Mouse (Mus musculus) frontal cortex, postnatal 36 days (tissue): ENCODE data around the gene Kcnd2.

Experiments
- DNase-seq, 2 experiments: peaks; one replicate each; pipeline ENCODE4 v3.0.0; 2022; ENCODE audit warnings: low spot score in 2 of 2

The Kcnd2 gene

DNA sequence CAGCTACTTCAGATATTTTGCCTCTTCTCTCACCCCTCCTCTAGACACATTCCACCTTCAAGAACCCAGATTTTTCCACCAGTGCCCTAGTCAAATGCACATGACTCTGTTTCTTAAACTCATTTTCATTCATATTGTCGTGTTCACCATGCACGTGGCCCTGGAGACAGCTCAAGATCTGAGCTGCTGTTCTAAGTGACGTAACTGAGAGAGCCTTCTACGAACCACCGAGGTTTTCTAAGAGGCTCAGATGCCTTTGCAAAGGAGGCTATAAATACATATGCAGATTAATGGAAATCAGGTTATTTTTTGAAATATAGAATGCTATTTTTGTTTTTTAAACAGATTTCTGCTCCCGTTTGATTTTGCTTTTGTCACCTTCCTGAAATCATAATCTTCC lies 202.9 kb downstream of the Kcnd2 start:
- DNase-seq = peak; percentile 9 to 72

DNA sequence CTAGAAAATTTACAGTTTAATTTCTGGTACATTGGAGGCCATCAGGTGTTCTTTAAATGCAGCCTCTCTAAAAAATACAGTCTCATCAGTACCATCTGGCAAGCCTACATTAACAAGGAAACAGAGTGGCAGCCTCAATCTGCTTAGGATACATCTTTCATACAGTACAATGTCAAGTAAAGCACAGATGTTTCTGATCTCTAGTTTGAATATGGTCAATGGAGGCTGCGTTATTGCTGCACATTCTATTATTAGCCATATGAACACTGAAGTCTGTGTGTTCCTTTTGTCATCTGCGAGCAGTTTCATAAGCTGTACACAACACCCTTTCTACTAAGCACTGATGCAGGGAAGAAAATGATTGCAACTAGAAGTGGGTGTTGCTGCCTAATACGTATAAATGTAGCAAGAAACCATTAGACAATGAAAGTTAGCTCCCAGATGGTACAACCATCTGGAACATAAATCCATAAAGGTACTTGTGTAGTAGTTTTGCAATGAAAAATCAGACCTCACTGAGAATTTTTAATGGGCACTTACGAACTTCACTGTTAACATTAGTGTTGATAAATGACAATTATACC lies 209.0 kb downstream of the Kcnd2 start:
- DNase-seq = peak in 1 of 2 experiments; percentile 18

DNA sequence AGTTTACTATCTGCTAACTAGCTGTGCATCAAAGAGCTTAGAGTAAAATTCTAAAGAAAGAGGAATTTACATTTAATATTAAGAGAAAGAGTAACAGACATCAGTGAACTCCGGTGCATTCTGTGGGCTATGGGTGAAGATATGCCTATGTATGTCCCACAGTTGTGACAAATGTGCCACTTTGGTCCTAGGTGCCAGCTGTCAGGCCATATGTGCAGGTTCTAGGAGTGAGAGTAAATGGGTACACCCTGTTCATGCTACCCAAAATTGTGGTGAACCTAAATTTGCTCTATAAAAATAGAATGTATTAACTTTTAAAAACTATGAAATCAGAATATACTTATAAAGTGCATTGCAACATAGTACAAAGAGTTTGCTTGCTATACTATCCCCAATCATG lies 215.8 kb downstream of the Kcnd2 start:
- DNase-seq = no peak

DNA sequence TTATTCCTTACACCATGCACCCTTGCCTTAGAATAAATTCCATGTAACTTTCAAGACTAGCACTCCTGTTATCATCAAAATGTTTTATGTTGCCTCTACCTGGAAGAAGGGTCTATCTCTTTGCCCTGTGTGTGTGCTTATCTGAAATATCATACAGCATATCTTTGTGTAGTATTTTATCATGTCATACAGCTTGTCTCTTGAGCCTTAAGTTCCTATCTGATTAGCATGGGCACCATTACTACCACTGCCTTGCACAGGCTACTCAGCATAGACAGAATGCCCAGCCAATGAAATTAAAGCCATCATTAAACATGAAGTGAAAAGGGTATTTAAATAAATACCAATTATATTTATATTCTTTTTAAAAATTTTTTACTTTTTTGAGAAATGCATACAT lies 249.4 kb downstream of the Kcnd2 start:
- no peak for DNase-seq

DNA sequence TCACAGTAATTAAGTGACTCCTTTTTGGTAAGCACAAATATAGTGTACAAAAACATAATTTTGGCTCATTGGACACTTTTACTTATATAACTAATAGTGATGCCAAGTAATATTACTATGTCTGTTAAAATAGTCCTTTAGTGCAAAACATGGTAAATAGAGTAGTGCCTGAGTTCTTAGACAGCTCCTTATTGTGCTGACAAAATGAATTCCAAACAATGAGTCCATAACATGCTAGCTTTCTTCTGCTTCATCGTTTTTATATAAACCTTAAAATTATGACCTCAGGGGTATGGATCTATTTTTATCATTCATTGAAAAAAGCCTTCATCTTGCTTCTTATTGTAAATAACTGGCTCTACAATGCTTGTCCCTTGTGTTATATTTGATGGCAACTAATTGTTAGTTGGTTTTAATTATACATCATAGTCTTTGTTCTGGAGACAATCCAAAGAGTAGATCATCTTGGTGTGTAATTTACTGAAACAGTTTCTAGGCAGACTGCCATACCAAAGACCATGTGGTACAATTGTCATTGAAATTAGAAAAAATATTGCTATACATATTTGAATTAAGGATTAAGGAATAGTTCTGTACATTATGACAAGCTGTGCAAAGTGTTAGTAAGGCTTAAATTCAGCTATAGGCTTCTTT lies 256.7 kb downstream of the Kcnd2 start:
- no peak for DNase-seq

DNA sequence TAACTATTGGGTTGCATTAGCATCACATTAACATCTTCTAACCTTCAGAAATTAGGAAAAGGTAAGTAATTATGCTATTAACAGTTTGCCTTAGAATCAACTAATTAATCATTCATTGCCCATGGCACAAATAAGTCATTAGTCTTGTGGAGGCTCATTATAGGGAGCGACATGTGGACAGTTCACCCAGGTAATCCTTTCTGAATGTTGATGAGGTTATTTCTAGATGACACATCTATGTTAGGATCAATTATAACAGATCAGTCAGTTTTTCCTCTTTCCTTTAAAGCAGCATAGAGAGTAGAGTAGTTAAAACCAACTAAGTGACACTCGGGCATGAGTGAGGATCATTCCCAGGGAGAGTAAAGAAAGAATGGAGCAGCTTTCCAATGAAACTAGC lies 267.4 kb downstream of the Kcnd2 start:
- DNase-seq = no peak

DNA sequence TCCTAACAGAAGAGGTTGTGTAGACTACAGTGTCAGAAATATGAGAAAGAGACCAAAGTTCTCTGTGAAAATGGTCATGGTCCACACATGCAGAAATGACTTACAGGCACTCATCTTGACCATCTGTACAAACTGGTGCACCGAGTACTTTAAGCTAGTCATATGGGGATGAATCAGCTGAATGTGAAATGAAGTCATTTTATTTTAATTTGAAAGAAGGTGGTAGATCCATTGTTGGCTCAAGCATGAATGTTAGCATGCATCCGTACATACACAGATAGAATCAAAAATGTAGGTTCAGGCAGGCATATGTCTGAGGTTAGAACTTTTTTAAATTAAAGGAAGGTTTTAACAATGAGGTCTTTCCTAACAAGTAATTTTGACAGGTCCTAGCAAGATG lies 273.2 kb downstream of the Kcnd2 start:
- DNase-seq = no peak

DNA sequence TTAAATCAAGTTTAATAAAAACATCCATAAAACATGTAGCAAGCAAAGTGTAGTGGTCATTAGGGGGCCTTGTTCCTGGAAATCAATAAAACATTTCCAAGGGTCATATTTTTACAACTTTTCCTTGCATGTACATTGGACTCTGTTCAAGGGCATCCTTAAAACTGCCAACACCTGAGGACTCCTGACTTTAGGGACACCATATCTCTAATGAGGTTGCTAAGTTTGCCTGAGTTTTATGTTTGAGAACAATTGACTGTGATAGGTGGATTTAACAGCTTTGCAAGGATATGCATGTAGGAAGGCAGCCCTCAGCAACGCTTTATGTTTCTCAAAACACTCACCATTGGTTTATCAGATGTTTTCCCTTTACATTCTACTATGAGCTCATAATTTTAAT lies 287.6 kb downstream of the Kcnd2 start:
- no peak for DNase-seq

DNA sequence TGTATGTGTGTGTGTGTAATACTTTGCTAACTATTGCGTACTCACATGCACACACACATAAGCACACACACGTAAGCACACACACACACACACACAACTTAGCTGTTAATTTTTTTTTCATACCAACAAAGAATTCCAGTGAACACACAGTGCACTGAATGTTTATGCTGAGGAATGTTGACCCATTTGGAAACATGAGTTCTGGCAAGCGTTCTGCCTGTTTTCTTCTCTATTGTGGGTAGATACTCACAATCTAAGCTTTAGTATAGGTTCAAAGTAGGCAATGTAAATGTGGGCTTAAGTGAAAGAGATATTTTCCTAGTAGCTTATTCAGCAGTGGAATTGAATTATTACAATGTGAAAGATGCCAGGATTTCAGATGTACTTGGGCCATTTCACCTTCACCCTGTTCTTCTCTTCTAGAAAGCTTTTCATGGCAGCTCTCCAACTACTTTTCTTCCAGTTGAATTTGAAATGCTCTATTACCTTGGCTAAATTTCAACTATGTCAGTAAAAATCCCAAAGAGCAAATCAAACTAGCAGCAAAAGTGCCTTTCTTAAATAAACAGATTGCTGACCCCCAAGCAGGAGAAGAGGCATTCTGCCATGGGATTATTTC lies 295.4 kb downstream of the Kcnd2 start:
- DNase-seq = no peak

DNA sequence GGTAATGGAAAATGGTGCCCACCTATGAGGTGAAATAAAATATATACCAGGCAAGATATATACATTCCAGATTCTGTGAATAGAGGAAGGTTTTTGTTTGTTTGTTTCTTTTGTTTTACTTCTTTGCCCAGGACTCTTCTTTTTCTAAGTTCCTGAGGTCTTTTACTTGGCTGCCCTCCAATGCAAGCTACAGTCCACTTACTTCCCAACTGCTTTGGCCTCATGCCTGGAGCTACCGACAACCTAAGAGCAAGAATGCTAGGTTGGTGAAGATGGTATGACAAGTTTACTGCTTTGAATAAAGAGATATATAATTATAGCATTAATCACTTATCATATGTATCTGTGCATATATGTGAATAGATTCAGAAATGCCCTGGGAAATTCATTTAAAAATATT lies 305.0 kb downstream of the Kcnd2 start:
- DNase-seq = no peak

DNA sequence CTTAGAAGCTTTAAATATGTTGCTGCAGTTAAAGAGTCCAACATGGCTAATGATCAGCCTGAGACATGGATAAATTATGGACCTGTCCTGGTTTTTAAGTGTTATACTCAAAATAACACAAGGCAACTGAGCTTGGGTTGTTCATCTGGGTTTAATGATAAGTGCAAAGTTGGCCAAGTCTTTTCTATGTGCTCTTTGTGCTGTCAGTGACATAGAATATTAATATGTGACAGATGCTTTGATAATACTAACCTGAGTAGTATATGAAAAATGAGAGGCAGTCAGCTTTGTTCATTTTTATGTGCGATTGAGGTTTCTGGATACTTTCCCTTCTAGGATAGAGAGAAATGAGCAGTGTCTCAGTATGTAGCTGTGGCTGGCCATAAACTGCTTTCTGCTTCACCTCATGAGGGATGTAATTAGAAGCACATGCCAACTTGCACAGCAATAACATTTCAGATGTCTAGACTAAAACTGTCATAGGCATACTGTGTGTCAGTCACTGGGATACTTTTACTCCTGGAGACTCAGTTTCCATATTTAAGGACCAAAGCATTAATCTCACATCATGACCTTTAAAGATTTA lies 312.3 kb downstream of the Kcnd2 start:
- no peak for DNase-seq

DNA sequence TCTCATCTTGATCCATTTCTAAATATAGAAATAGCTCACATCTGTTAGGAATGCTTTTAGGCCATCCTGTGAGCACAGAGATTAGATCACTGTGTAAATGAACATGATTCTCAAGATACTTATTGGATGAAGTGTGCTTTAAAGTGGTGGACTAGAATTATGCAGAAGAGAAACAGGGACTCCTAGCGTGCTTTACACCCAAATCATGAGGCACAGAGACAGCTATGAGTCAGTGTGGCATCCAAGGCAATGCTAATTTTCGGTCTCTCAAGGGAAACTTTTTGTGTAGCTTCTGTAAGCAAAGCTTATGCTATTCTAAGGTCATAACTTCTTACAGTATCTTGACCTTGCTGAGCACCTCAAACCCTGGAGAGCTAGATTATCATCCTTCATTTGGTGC lies 318.7 kb downstream of the Kcnd2 start:
- DNase-seq = peak in 1 of 2 experiments; percentile 26

DNA sequence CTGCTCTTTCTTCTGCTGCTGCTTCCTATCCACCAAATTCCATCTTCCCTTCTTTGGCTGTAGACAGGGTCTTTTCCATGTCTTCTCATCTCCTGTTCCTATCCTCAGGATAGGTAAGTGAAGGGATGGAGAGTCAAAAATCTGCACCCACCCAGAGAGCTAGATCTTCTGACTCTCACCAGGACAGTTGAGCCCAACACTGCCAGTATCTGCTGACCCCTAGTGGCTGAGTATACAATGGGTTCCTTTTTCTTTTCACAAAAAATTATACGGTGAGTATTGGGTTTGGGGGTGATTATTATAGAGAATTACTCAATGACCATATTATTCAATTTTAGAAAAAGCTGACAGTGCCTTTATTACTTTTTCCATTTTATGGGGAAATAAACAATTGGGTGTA lies 319.5 kb downstream of the Kcnd2 start:
- DNase-seq = no peak

DNA sequence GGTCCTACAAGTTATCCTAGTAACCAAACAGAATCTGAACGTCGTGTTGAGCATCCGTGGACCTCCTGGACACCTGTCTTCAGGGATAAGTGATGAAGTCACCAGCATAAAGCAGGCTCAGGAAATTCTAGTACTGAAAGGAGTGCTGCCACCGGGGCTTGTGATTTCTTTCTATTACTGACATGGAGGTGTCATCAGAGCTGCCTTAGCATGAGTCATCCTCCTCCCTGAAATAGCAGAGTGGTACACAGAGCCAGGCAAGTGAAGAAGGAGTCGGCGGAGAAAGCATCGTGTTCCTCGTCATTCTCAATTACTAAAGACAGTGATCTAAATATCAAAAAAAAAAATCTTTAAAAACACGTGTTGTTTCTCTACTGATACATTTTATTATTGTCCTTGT lies 336.2 kb downstream of the Kcnd2 start:
- peak; percentile 48 to 75 for DNase-seq

DNA sequence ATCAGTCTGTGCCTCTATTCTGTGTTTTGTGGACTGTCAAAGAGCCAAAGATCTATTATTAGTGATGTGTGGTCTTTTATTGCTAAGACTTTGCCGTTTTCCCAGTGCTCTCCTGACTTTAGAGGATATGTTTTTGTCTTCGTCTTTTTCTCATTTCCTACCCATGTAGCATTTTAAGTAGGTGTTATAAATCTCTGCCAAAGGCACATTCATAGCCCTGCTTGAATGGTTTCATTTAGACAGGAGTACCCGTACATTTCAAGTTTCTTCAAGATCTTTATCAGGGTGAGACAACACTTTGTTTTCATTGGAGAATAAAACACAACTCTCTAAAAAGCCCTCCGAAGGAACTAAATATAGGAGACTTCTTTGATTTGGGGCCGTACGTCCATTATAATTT lies 355.7 kb downstream of the Kcnd2 start:
- no peak for DNase-seq

DNA sequence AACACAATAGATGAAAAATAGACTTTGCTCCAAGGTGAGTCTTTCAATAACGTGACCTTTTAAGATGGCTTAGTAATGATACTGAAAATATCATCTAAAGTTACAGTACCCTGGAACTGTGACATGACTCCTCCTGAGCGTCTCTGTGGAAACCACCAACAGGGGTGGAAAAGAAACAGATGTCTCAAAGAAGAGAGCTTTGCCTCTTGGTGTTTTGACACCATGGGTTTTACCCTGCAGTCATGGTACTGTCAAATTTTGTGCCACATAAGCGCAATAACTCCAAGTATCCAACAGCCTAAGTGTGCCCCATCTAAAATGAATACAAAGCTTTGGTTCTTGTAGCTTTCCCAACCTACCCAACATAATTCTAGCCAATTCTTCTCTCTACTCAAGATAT lies 374.9 kb downstream of the Kcnd2 start:
- DNase-seq = no peak

DNA sequence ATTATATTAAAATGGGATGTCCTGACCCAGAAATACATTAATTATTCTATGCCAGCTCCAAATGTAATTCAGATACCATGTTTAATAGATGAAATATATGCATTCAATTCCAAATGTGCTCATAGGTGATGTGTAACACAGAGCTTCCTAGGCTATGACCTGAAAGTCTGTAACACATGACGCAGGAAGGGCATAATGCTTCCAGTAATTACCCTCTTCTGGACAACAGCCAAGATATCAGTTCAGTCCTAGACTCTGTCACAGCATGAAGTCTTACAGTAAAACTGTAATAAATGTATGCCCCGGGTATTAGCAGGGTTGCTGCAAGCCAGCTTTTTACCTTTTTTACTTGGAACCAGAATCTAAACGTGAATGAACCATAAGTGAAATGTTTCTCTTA lies 382.1 kb downstream of the Kcnd2 start:
- no peak for DNase-seq

DNA sequence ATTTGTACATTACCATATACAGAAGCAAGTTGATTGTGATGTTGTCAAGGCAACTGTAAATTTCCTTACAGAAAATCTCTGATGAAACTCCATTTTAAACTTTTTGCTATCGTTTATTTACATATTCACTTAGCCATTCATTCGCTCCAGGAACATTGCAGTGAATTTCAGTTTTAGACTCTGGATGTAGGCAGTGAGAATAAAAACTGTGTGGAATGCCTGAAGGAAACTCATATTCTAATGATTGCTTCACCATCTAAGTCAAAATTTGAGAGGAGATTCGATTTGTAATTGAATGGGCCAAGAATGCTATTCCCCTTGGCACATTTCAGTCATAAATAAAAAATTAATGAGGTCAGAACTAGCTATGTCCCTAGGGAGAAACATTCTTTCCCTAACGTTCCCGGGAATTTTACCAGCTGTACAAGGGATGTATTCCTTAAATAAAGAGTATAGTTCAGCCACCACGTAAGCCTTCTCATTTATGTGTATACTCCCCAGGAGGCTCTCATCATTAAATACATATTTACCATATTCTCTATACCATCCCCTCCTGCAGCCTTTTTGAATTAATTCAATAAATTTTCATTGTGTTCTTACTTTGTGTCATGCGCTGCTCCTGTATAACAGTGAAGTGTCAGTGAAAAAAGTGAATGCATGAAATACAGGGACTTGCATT lies 394.2 kb downstream of the Kcnd2 start:
- no peak for DNase-seq

DNA sequence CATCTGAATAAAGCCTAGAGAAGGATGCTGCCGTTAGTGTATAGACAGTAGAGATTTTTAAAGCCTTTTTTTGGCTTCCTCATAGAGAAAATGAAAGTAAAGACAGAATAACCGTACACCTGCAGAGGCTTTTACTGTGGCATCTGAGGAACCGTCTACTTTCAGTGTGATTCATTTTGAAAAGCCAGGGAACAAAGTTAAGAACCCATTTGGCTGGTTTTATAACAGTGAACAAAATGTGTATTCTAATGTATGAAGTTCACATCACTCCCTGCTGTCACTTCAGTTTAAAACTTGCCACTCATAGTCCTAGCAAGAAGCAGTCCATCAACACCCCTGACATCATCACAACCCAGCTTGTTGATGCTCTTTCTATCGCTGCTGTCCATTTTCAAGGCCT lies 414.7 kb downstream of the Kcnd2 start:
- DNase-seq = no peak

DNA sequence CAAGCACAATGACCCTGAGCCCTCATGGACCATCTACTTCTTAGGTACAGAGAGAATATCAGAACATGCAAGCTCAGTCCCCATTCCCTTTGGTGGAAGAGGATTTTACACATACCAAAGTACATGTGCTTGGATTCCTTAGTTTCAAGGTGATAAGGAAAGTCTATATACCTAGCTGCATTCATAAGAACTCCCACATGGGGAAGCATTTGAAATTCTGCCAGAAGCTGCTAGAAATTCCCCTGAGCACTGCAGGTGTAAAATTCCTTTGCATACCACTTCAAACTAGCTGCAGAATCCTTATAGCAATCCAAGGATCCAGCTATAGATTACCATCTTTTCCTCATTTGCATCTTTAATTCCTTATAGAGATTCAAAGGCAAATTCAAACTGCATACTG lies 440.4 kb downstream of the Kcnd2 start:
- no peak for DNase-seq

DNA sequence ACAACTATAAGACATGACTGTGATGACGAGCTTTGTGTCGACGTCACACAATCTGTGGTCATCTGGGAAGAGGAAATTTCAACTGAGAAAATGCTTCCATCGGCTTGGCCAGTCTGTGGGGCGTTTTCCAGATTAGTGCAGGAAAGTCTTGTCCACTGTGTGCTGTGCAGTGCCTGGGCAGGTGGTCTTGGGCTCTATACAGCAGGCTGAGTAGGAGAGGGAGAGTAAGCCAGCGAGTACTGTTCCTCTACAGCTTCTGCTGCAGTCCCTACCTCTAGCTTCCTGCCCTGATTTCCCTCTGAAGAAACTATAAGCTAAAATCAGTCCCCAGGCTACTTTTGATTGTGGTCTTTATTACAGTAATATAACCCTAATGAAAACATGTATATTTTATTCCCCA lies 448.8 kb downstream of the Kcnd2 start:
- no peak for DNase-seq

DNA sequence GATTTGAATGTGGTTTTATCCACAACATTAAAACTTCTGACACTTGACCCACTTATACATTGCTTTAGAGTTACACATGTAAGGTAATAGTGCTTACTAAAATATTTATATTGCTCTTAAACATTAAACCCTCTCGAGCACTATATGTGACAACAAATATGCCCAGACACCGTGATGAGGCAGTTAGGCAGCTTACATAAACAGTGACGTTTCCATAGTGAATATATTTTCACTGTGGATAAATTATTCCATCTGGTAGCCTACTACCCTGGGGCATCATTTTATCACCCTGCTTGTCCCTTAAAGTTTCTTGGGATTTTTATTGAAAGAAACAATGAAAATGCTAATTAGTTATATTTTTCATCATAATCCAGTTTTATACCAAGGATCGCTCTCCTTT lies 449.3 kb downstream of the Kcnd2 start:
- no peak for DNase-seq

DNA sequence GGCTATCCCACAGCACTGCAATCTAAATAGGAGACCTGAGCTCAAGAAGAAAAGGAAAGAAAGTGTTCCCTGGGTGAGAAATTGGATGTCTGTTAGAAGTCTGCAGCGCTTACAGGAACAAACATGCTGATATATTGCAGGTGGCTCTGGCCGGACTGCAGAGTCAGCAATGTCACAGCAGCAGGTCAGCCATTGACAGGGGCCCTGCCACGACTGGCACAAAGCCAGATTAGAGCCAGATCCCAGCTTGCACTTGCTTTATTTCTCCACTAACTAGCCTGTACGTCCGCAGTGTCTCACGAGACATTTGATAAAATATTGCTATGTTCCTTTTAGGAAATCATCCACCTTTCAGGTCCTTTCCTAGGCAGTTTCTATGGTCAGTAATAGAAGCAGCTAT lies 468.9 kb downstream of the Kcnd2 start:
- no peak for DNase-seq
